Mouse (Mus musculus) MN1 (cell line): ENCODE measurements around the gene Isg20.

Experiments used
- DNase-seq: peaks from one replicate; pipeline ENCODE4 v3.0.0-alpha.2; 2016; ENCODE audit warnings: low spot score

Isg20 gene

GRCm38 (mm10) chr7:78912974-78913474 lies at the start of gene Isg20:
Gene Isg20 (plus strand): TSS chr7:78913424.
- DNase-seq, result no peak

- DNase-seq, result no peak
Observed at GRCm38 (mm10) chr7:78863796-78864445, 49.3 kb upstream of the Isg20 start.

GRCm38 (mm10) chr7:78864446-78864802 lies 48.8 kb upstream of the Isg20 start:
- no peak for DNase-seq

- DNase-seq, result no peak
Observed at GRCm38 (mm10) chr7:78865212-78865949, 47.8 kb upstream of the Isg20 start.

- DNase-seq, result no peak
Observed at GRCm38 (mm10) chr7:78868731-78869130, 44.5 kb upstream of the Isg20 start.

- no peak for DNase-seq
Observed at GRCm38 (mm10) chr7:78872366-78872765, 40.9 kb upstream of the Isg20 start.

- DNase-seq, result no peak
Observed at GRCm38 (mm10) chr7:78872831-78873230, 40.4 kb upstream of the Isg20 start.

- peak; percentile 61 for DNase-seq
Observed at GRCm38 (mm10) chr7:78881607-78882468, 31.4 kb upstream of the Isg20 start.

GRCm38 (mm10) chr7:78882469-78882837 lies 30.8 kb upstream of the Isg20 start:
- DNase-seq, result peak; percentile 91

GRCm38 (mm10) chr7:78883016-78883725 lies 30.1 kb upstream of the Isg20 start:
- DNase-seq, result no peak

- no peak for DNase-seq
Observed at GRCm38 (mm10) chr7:78883726-78884060, 29.5 kb upstream of the Isg20 start.

GRCm38 (mm10) chr7:78884139-78884538 lies 29.1 kb upstream of the Isg20 start:
- DNase-seq, result peak; percentile 65

GRCm38 (mm10) chr7:78885404-78885803 lies 27.8 kb upstream of the Isg20 start:
- peak; percentile 46 for DNase-seq

- DNase-seq, result peak; percentile 50
Observed at GRCm38 (mm10) chr7:78886496-78886895, 26.7 kb upstream of the Isg20 start.

- peak; percentile 88 for DNase-seq
Observed at GRCm38 (mm10) chr7:78887431-78887842, 25.8 kb upstream of the Isg20 start.

- DNase-seq, result peak; percentile 89
Observed at GRCm38 (mm10) chr7:78890641-78891040, 22.6 kb upstream of the Isg20 start.

- DNase-seq, result no peak
Observed at GRCm38 (mm10) chr7:78893917-78894316, 19.3 kb upstream of the Isg20 start.

GRCm38 (mm10) chr7:78895021-78895652 lies 18.1 kb upstream of the Isg20 start:
- DNase-seq, result no peak

- peak; percentile 99 for DNase-seq
Observed at GRCm38 (mm10) chr7:78895653-78896333, 17.4 kb upstream of the Isg20 start, which contains the start of gene Aen. Gene Aen (plus strand): TSS chr7:78895854.

- DNase-seq, result no peak
Observed at GRCm38 (mm10) chr7:78897567-78897966, 15.7 kb upstream of the Isg20 start.
